Mouse (Mus musculus) activated CD4-positive, CD25-positive, alpha-beta regulatory T cell, adult 4 months (primary cell): ENCODE data around the gene Sel1l3. TPM values are rescaled to one million over a fixed set of nuclear protein-coding genes. Genes with fewer than 3 reads are reported as not detected.

Experiments
- ATAC-seq: one replicate; pipeline ENCODE4 v1.8.0; 2017
- polyA plus RNA-seq, 2 experiments: library from polyadenylated mRNA; unstranded; fragments of 100-300 nt; shearing (Covaris generic); gene quantifications; one replicate each; pipeline ENCODE4 v1.2.1; 2017

Gene Sel1l3
- polyA plus RNA-seq, 2 experiments from 2014 or later, result not detected

DNA sequence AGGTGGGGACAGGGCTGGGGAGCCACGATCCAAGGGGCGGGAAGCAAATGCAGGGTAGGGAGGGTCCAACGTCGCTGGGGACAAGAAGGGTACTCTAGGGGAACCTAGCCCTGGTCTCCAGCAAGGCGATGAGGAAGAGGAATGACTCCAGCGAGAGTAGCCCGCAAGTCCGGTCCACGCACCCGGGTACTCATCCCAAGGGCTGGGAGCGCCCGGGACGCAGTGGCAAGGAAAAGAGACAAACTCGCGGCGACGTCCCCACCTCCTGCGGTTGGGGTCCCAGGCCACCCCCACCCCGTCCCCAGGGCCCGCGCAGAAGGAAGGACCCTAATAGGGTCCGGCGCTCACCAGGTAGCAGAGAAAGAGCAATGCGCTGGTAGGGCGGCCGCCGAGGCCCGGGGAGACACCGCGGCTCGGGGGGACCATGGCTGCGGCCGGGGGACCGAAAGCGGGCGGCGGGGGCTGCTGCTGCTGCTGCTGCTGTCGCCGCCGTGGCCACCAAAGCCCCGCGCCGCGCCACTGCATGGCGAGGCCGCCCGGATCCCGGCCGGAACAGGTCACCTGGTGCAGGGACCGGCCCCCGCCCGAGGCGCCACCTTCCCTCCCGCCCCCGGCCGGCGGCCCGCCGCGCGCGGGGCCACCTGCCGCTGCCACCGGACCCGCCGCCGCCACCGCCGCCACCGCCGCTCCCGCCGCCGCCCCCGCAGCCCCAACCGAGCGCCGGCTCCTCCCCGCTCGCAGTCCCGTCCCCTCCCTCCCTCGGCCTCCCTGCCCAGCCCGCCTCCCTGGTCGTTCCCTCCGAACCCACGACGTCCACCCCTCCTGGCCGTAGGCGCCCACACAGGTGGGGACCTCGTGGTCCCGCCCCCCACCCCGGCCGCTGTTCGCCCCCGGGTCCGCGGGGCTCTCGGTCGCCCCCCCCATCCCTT is 681 bp downstream of the Sel1l3 start:
- no peak for ATAC-seq

DNA sequence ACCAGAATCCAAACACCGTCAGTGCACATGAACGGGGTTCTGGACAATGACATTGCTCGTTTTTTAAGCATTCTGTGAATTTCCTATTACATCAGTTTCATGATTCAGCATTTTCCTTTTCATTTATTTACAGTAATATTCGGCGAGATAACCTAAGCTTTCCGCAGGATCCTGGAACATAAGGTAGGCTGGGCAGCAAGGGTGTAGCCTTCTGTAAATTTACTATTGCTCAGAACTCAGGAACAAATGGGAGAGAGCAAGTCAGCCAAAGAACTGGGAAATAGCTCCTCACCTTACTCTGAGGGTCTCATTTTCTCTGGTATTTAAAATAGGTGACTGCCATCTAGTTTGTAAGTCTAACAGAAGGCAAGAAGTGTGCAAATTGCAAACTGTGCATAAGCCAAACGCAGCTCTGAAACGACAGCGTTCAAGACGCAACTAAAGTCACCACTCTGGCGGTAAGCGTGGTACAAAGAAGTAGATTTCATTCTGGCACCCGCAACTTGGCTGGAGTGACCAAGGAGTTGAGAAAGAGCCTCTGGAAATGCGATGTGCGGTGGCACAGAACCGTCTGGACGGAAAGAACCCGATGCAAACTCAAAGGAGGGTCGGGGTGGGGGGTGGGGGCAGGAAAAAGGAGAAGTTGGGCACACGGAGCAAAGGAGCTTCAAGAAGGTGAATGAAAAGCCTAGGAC is 1.5 kb downstream of the Sel1l3 start:
- no peak for ATAC-seq

DNA sequence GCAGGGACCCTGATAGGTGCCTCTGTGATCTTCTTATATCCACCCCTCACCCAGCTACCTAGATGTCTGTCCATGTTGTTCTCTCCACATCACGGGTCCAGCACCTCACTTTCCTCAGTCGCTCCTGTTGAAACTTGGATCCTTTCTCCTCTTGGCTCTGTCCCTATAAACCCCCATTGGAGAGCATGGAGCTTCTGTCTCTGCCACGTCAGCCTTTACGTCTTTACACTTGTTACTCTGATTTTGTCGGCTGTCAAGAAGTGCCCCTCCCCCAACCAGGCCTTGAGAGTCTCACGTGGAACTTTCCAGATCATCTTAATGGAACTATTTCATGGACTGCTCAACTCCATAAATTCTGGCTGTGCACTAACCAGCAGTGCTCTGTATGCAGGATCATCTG is 2.5 kb downstream of the Sel1l3 start:
- ATAC-seq, result no peak

DNA sequence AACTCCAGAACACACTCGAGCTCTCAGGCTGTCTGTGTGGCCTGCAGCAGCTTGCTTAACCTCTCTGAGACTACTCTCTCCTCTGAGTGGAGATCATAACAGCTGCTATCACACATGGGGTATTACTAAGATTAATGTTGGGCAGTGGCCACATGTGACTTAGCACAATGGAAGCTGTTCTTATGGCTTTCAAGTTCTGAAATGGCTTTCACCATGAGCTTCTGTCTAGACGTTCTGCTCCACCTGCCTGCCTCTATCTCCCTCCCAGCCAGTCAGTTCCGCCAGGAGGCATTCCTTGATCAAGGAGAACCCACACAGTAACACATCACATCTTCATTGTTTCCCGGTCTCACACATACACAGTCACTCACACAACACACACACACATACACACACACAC is 3.2 kb downstream of the Sel1l3 start:
- no peak for ATAC-seq

DNA sequence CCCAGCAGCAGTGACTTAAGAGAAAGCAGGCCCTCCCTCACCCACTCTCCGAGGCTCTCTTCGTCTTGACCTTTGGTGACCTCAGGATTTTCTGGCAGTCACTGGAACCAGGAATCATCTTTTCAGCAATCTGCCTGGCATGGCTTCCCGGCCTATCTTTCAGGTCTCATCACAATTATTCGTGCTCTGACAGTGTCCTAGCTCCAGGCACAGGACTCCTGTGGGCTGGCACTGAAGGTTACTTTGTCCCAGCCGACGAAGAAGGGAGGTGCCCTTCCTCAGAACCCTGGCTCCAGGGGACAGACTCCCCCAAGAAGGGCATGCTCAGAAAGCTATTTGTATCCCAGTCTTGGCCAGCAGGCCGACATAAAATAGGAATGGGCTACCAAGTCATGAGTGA is 4.0 kb downstream of the Sel1l3 start:
- no peak for ATAC-seq

DNA sequence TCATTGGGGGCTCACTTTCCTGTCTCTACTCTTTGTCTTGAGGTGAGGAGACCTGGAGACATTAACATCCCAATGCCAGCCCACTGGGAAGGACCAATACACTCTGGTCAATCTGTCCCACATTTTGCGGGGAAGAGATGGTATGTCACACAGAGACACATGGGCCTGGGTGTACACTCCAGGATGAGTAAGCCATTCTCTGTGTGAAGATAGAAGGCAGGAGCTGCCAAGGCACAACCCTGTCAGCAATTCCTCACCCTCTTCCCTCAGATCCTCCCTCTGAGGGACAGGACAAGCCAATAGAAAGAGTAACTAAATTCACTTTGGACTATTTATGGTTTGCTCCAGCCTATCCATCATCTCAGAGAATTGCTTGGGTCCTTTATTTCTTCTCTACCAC is 5.0 kb downstream of the Sel1l3 start:
- ATAC-seq, result no peak

DNA sequence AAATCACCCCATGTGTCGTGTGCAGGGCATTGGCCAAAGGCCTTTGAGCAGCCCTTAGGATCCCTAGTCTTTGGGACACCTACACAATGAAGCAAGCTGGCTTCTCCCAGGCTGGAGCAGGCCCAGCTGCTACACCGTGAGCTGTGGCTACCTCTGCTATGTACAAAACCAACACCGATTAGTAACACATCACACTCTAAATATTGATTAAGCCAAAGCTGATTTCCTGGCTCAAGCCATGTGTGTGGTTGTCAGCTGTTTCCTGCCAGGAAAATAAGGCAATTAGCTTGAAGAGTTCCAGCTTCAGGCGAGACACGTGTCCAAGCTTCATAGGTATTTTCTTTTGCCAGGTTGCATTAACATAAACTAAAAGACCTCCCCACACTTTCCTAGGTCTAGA is 7.2 kb downstream of the Sel1l3 start:
- ATAC-seq, result no peak

DNA sequence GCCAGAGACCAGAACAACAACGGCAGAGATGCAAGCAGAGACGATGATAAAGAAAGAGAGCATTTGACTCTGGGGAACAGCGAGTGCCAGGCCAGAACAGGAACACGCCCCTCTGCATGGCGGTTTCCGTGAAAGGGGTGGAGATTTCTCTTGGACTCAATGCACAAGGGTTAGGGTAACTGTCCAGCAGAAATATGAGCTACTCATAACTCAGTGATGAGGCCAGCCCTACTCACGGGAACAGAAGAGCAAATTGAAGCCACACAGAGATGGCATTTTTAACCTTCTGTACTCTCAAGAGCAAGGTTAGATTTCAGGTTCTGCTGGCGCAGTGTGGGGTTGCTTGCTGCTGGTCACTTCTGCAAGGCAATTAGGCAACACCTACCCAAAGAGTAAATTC is 11.0 kb downstream of the Sel1l3 start:
- no peak for ATAC-seq

DNA sequence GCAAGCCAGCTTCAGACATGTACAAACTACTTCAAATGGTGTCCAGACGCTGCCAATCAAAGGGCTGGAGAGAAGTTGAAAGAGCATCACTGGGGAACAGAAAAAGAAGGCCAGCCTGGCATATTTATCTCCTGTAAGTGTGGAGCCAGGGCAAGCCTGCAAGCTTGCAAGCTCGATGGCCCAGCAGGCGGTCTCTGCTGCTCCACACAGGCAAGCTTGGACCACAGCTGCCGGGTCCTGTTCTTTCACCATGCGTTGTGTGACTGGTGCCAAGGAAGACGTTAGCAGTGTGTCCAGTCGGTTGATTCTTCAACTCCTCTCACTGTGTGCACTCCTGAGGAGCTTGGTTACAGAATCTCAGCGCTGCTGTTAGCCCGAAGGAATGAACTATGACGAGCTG is 12.9 kb downstream of the Sel1l3 start:
- no peak for ATAC-seq

DNA sequence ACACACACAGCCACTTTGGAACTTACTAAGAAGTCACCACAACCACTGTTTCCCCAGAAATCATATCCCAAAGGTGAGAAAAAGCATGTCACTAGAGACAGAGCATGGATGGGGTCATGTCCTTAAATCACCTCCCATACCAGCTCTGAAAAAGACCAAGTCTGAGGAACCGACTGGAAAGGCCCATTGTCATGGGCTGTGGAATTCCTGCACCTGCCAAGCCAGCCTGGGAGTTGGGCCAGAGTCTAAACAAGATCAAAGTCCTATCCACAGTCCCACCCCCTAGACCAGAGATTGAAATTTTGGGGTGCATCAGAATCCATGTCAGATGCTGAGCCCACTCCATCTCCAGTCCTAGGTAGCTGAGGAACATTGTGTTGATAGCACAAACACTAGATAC is 15.3 kb downstream of the Sel1l3 start:
- ATAC-seq, result no peak

DNA sequence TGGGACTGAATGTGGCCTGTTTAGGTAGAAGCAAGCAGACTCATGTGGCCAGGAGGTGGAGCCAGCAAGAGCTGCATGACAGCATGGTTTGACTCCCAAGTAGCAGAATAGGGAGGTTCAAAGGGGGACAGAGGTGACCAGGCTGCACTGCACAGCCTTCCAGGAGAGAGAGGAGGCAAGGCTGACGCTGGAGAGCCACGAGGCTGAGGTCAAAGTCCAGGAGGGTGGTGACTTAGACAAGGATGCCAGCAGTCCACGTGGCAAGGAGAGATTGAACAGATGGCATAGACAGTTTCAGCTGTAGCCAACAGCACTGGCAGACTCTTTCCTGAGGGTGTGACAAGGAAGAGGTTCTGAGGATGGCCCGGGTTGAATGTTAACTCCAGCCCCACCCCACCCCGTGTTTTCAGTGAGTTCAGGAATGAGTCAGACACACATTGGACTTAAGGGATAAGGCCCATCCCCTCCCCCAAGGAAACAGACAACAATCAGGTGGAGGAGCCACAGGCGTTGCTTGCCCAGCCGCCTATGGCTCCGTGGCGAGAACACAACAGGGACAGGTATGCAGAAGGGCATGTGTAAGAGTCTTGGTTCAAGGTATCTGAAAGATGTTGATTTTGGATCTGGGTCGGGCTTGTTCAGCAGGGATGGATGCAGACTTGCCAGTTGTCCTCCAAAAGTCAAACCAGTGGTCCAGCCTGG is 17.2 kb downstream of the Sel1l3 start:
- no peak for ATAC-seq

DNA sequence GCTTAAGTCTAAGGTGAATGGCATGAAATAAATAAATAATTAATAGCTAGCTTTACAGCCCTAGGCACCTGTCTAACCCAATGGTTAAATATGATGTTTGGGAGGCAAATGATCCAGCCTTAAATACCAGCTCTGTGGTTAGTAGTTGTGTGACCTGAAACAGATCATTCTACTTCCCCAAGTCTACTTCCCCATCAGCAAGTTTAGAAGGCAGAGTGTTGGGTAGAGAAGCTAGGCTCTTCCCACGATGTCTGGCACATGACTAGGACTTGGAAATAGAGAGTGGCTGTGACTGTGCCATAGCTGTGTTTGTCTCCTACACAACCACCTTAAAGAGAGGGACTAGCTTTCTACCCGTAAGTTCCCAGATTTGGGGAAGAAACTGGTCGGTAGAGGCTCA is 18.9 kb downstream of the Sel1l3 start:
- no peak for ATAC-seq

DNA sequence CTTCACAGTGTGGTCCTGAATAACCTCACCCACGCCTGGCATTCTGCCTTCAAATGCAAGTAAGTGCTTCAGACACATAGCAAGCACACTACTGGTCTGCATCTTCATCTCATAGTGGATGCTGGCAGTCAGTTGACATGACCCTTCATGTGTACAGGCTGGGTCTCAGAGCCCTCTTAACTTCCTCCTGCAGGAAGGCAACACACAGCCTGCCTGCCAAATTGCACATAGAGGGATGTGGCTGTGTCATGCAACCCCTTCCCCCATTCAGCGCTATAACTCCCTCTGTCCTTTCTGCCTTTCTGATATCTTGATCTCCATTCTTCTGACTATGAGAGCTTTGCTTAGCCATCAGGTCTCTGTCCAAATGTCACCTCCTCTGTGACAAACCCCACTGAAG is 19.3 kb downstream of the Sel1l3 start:
- no peak for ATAC-seq

DNA sequence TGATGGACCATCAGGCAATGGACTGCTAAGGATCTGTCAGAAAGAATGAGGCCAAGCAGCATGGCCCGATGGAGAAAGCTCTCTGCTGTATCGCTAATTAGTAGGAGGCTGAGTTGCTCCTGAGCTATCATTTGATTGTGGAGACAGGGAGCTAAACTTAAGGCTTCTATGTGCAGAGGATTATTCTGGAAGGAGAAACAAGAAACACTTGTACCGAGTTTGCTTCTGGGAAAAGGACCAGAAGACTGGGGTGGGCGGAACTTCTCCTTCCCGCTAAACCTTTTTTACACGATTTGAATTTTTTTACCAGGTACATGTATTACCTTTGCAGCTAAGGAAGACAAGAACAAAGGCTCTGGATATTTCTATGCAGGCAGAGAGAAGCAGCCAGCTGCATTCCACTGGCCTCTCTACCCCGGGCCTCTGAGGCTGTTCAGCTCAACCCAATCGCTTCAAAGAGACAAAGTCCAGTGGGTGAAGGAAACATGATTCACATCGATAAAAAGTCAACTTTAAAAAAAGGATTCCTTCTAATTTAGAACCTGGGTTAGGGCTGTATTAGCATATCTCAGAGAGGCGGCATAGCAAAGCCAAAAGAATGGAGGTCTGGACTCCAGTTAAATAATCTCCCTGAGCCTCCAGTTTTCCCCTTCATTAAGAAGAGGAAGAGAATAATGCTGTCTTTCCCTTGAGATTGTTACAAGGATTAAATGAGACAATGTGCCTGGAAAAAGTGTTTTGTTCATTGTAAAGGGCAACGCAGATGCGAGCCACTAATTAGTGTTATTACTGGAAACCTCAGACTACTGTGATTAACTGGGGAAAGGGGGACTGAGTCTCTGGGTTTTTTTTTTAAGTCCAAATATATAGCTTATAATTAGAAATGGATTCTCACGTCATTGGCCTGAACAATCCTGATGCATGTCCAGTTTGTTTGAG is 20.4 kb downstream of the Sel1l3 start:
- no peak for ATAC-seq

DNA sequence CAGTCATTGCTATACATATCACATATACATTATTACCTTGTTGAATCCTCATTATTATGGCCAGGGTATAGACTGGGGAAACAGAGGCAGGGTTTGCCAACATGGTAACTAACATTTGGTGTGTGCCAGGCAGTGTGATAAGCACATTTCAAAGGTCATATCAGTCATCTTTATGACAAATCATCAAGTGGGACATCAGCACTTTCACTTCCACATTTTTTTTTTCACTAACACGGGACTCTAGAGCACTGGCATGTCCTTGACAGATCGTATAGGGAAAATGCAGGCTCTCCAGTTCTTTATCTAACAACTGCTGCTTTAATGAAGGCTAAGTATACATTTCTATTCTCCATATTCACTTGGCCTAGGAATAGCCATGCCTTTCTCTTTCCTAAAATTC is 25.1 kb downstream of the Sel1l3 start:
- no peak for ATAC-seq

DNA sequence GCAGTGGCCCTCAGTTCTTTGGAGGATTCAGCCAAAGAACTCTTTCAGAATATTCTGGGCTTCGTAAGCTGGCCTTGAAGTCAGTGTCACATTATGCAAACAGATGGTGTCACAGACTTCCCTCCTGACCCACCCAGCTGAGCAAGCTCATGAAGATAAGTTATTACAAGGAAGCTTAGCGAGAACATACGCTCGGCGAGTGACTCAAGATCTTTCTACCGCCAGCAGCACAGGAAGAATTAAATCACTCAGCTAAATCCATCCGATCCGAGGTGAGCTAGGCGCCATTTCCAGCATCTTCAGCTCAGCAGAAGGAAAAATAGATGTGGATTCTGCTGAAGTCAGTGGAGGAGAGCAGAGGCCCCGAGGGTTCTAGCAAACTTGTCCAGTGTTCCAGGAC is 26.5 kb downstream of the Sel1l3 start:
- no peak for ATAC-seq

DNA sequence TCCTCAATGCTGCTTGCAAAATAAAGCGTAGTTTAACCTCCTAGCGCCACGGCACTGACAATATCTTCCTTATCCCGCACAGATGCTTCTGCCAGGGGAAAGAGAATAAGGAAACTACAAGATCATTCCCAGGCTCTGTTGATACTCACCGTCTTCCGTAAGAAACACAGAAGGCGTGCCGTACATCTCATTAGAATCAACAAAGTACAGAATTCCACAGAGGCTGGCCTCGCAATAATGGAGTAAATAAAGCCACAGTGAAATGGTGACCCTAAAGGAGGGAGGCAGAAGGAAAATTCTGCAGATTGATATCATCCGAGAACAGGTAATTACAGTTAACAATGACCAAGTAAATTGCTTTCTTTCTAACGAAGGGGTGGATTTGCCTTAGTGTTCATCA is 27.9 kb downstream of the Sel1l3 start:
- ATAC-seq, result no peak

DNA sequence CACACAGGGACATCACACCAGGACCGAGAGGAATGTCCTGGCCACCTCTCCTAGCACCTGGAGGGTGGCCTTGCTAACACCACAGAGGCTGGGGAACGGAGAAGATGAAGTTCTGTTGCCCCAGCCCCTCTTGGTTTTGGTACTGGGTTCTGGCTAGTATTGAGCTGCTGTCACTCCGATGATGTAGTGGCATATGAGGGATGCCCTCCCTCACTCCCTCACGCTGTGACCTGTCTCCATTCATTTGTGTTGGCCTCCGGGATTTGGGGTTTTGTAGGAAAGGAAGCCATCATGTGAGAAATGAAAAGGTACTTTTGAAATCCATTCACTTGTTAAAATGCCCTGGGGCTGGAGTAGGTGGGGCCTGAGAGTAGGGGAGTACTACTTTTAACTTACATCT is 33.8 kb downstream of the Sel1l3 start:
- no peak for ATAC-seq

DNA sequence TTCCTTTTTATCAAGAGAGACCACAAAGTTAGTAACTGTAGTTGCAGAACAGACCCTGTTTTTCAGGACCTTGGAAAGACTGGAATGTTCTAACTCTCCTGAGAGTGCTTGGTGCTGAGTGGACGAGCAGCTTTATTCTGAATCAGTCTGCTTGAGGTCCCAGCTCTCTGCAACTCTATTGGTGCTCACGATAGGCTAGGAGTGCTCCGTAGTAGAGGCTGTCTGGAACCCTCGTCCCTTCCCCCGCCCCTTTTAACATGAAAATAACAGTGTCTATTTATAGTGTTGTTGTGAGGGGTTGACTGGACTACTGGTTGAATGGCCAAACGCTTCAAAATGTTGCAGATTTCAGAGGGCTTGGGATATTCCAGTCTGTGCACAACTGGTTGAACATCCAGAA is 37.0 kb downstream of the Sel1l3 start:
- ATAC-seq, result no peak

DNA sequence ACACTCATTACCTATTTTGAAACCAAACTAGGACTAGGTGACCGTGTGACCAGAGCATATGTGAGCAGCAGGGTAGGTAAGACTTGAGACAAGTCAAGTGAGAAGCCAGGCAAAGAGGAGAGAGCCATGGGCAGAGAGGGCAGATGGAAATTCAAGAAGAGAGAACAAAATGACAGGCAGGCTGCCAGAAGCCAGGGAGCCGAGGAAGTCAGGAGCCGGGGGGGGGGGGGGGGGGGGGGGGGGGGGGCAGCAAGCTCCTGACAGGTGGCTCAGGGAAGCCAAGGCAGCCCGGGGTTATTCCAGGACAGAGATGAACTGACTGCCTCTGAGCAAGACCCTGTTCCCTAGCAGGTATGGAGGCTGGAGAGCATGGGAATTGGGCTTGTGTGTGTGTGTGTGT is 37.7 kb downstream of the Sel1l3 start:
- no peak for ATAC-seq

DNA sequence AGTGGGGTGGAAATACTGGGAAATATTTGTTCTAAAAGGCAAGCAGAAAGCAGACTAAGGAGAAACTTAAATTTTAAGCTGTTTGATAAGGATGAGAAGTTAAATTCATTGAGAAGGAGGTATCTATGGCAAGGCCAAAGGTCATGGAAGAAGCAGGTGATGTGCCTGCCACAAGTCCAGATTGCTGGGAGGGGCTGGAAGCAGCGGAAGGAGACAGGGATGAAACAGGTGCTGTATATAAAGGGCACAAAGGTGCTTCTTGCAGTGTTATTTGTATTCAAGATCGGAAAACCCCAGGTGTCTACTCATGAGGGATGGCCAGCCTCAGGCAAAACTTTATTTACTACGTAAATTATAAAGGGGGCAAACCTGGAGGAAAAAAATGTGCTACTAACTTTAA is 38.5 kb downstream of the Sel1l3 start:
- no peak for ATAC-seq

DNA sequence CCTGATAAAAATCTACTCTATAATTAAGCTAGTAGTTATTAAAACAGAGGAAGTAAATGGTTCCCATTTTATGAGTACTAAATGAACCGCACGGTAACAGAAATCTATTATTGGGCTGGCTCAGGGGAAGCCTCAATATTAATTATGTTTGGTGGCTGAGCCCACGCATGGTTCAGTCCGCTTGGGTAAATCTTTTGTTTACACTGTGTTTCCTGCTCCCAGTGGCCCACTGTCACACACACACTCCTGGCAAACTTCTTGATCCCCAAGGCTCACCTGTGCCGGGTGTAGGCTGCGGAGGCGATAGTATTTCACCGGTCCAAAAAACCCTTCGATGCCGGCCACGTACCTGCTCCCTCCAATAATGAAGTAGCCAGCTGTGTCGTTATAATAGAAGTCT is 39.3 kb downstream of the Sel1l3 start:
- ATAC-seq, result no peak

DNA sequence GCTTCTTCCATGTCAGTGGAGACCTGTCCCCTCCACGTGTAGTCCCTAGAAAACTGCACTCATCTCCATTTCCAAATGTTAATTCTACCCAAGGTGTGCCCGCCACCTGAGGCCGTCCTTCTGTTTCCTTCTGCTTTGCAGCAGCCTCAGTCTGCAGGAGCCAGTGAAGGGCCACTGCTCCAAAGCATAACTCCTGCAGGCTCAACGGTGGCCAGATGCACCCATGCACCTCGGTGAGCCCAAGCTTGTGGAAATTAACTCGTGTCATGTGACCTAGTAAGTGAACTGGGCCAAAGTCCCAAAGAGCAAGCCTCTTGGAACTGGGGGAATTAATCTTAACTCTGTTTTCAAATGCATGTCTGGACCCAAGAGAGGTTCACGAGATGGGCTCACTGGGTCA is 40.8 kb downstream of the Sel1l3 start:
- ATAC-seq, result no peak
